Mouse (Mus musculus) hematopoietic multipotent progenitor cell, adult 10-12 weeks (in vitro differentiated cells): ENCODE results near the gene Rnf6. TPM values are rescaled to one million over a fixed set of nuclear protein-coding genes. Genes with fewer than 3 reads are reported as not detected.

ENCODE experiments used
- polyA plus RNA-seq: library from polyadenylated mRNA; stranded (reverse); fragments of >175 nt; gene quantifications from 2 replicates; pipeline ENCODE4 v1.2.3, GENCODE M21; 2012; ENCODE audit warnings: low replicate concordance

Gene Rnf6
- polyA plus RNA-seq, result 9.5 and 26.0 TPM in 2 replicates

GRCm38 (mm10) chr5:146220879-146221714 is at the start of gene Rnf6:
TSS of gene Rnf6 (minus strand) at chr5:146221555.

GRCm38 (mm10) chr5:146230864-146231654 is 9.7 kb upstream of the Rnf6 start, which contains the start of gene Cdk8:
TSS of gene Cdk8 (plus strand) at chr5:146231230.

DNA sequence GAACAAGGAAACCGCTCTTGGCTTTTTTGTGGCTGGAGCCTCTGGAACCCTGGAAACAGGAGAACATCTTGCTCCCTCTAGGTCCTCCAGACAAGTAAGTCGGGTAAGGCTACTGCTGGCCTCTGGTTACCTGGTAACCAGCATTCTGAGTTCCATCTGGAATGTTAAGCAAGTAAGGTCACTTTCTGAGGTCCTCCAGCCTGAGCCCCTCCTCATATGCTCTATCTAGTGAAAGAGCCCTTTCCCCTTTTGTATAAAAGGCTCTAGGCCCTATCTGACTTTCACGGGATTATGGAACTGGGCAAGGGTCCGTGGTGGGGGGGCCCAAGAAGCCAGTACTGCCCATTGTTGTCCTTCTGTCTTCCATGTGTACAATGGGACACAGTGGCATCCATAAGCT is 36.2 kb downstream of the Rnf6 start, which contains the start of gene 1700001J03Rik:
Gene 1700001J03Rik (minus strand): TSS at position 101 of the 400 bp plus-strand sequence.

DNA sequence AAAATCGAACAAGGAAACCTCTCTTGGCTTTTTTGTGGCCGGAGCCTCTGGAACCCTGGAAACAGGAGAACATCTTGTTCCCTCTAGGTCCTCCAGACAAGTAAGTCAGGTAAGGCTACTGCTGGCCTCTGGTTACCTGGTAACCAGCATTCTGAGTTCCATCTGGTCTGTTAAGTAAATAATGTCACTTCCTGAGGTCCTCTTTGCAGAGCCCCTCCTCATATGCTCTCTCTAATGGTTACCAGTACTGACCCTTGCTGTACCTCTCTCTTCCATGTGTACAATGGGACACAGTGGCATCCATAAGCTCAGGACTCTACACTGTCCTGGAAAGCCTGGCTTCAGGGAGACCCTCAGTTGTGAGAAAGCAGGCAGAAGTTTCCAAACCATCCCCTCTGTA is 50.7 kb downstream of the Rnf6 start, which contains the start of gene Gm6309:
Gene Gm6309 (minus strand): TSS at position 101 of the 400 bp plus-strand sequence.

DNA sequence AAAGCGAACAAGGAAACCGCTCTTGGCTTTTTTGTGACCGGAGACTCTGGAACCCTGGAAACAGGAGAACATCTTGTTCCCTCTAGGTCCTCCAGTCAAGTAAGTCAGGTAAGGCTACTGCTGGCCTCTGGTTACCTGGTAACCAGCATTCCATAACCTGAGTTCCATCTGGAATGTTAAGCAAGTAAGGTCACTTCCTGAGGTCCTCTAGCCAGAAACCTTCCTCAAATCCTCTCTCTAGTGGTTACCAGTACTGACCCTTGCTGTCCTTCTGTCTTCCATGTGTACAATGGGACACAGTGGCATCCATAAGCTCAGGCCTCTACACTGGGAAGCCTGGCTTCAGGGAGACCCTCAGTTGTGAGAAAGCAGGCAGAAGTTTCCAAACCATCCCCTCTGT is 60.9 kb downstream of the Rnf6 start, which contains the start of gene Gm5565:
Gene Gm5565 (minus strand): TSS at position 101 of the 400 bp plus-strand sequence.

Other genes starting within 250 kb of the Rnf6 start
- not detected in 2 replicates for gene Cyp3a25, start 211.9 kb downstream of the Rnf6 start, polyA plus RNA-seq
- not detected in 2 replicates for gene Cyp3a59, start 142.3 kb downstream of the Rnf6 start, polyA plus RNA-seq
- gene Gm5565, start 61.0 kb downstream of the Rnf6 start, polyA plus RNA-seq, result not detected in 2 replicates
- not detected in 2 replicates for gene Gm6309, start 50.8 kb downstream of the Rnf6 start, polyA plus RNA-seq
- not detected in 2 replicates for gene 1700001J03Rik, start 36.3 kb downstream of the Rnf6 start, polyA plus RNA-seq
- gene Cdk8, start 9.7 kb upstream of the Rnf6 start, polyA plus RNA-seq, result 13.0 and 15.9 TPM in 2 replicates
- gene Wasf3, start 163.4 kb upstream of the Rnf6 start, polyA plus RNA-seq, result not detected in 2 replicates